Mouse (Mus musculus) limb, embryonic 12.5 days (tissue): ENCODE data around the gene Ccr3. TPM values are rescaled to one million over a fixed set of nuclear protein-coding genes. Genes with fewer than 3 reads are reported as not detected.

Experiments used
- polyA plus RNA-seq: library from polyadenylated mRNA; unstranded; fragments of >200 nt; fragmentation: Nextera tagmentation; extraction: Ambion mirVana; gene quantifications from 2 replicates; pipeline ENCODE4 v1.2.1, GENCODE M21; 2016

Gene Ccr3
- polyA plus RNA-seq, 1 experiment from 2014 or later, result not detected

Other genes with a start within 250 kb of the Ccr3 start
- gene Cxcr6, start 215.5 kb upstream of the Ccr3 start, polyA plus RNA-seq, result 0.28 TPM in 1 of 2 replicates, not detected in the other
- gene Fyco1, start 170.1 kb upstream of the Ccr3 start, polyA plus RNA-seq, result 15.0 and 15.2 TPM in 2 replicates
- 0.04 TPM in 1 of 2 replicates, not detected in the other for gene Xcr1, start 159.9 kb upstream of the Ccr3 start, polyA plus RNA-seq
- 1.3 and 1.5 TPM in 2 replicates for gene Ccr1, start 53.3 kb upstream of the Ccr3 start, polyA plus RNA-seq
- not detected in 2 replicates for gene Ccr1l1, start 43.6 kb upstream of the Ccr3 start, polyA plus RNA-seq
- 0.76 and 0.93 TPM in 2 replicates for gene Ccr2, start 80.0 kb downstream of the Ccr3 start, polyA plus RNA-seq
- gene Ccr5, start 99.6 kb downstream of the Ccr3 start, polyA plus RNA-seq, result 0.19 and 0.59 TPM in 2 replicates